Mouse (Mus musculus) neural tube, embryonic 15.5 days (tissue): ENCODE measurements around the gene Ugcg. TPM values are rescaled to one million over a fixed set of nuclear protein-coding genes. Genes with fewer than 3 reads are reported as not detected.

Source experiments
- ATAC-seq: fragments of 200-750 bp; cut with Nextera tagmentation; 2 replicates; pipeline ENCODE4 v1.8.0; 2017; ENCODE audit warnings: mild to moderate bottlenecking, moderate TSS enrichment, moderate library complexity; ENCODE audit not compliant: low FRiP score
- H3K27ac ChIP-seq: fragments of 300-500 bp; sonication (generic); replicated peaks from 2 replicates; pipeline ENCODE4 v1.5.1; 2015; ENCODE audit warnings: mild to moderate bottlenecking, inconsistent platforms
- H3K27me3 ChIP-seq: fragments of 300-500 bp; sonication (generic); replicated peaks from 2 replicates; pipeline ENCODE4 v1.6.1; 2015; ENCODE audit warnings: inconsistent platforms
- H3K36me3 ChIP-seq: fragments of 300-500 bp; sonication (generic); 2 replicates; pipeline ENCODE4 v1.6.1; 2015; ENCODE audit warnings: inconsistent platforms
- H3K4me1 ChIP-seq: fragments of 300-500 bp; sonication (generic); 2 replicates; pipeline ENCODE4 v1.6.1; 2015; ENCODE audit warnings: inconsistent platforms
- H3K4me2 ChIP-seq: fragments of 300-500 bp; sonication (generic); 2 replicates; pipeline ENCODE4 v1.6.1; 2015; ENCODE audit warnings: inconsistent platforms, mild to moderate bottlenecking, moderate library complexity
- H3K4me3 ChIP-seq: fragments of 300-500 bp; sonication (generic); replicated peaks from 2 replicates; pipeline ENCODE4 v1.5.1; 2015; ENCODE audit warnings: mild to moderate bottlenecking, inconsistent platforms
- H3K9ac ChIP-seq: fragments of 300-500 bp; sonication (generic); replicated peaks from 2 replicates; pipeline ENCODE4 v1.6.1; 2015; ENCODE audit warnings: mild to moderate bottlenecking, inconsistent platforms
- H3K9me3 ChIP-seq: fragments of 300-500 bp; sonication (generic); replicated peaks from 2 replicates; pipeline ENCODE4 v1.6.1; 2016; ENCODE audit warnings: inconsistent platforms
- WGBS: fragments of 180-500 bp; shearing (Covaris S2); methylation state at CpG from one replicate; pipeline ENCODE4 v1.1.7; 2015; ENCODE audit warnings: mixed read lengths; 5-methylcytosine and 5-hydroxymethylcytosine counted together
- polyA plus RNA-seq: library from polyadenylated mRNA; unstranded; fragments of >200 nt; fragmentation: Nextera tagmentation; extraction: Ambion mirVana; gene quantifications from 2 replicates; pipeline ENCODE4 v1.2.1, GENCODE M21; 2015

Ugcg gene
- polyA plus RNA-seq, 1 experiment from 2014 or later = 16.7 TPM

- Histone ChIP-seq H3K9me3 (no peaks in the 10 kb centered on the region), H3K9ac (no peak overlapping the region), H3K4me2 (no peak overlapping the region), H3K27me3 (no peaks in the 10 kb centered on the region), H3K4me1 (no peaks in the 10 kb centered on the region), H3K4me3 (no peak overlapping the region), H3K27ac (no peak overlapping the region), H3K36me3 (no peaks in the 10 kb centered on the region)
- no peak for ATAC-seq
- WGBS = 92% methylated on average over 8 of the region's 10 CpGs
Measured at GRCm38 (mm10) chr4:59234014-59234413, 45.0 kb downstream of the Ugcg start.

GRCm38 (mm10) chr4:59234451-59235216 lies 45.6 kb downstream of the Ugcg start:
- H3K4me2 ChIP-seq = no peak overlapping the region
- 90% methylated on average over 23 of the region's 23 CpGs for WGBS
- no peak overlapping the region for H3K9ac ChIP-seq
- H3K27ac ChIP-seq = no peak overlapping the region
- ATAC-seq = no peak
- H3K4me1 ChIP-seq = no peaks in the 10 kb centered on the region
- no peaks in the 10 kb centered on the region for H3K27me3 ChIP-seq
- H3K9me3 ChIP-seq = no peaks in the 10 kb centered on the region
- no peak overlapping the region for H3K4me3 ChIP-seq
- no peaks in the 10 kb centered on the region for H3K36me3 ChIP-seq

GRCm38 (mm10) chr4:59236362-59236761 lies 47.3 kb downstream of the Ugcg start:
- no peaks in the 10 kb centered on the region for H3K9me3 ChIP-seq

GRCm38 (mm10) chr4:59238641-59239311 lies 49.7 kb downstream of the Ugcg start:
- no peaks in the 10 kb centered on the region for H3K9me3 ChIP-seq
- no peak overlapping the region for H3K27ac ChIP-seq
- H3K9ac ChIP-seq = no peak overlapping the region
- 77% methylated on average over 9 of the region's 9 CpGs for WGBS
- H3K4me1 ChIP-seq = no peaks in the 10 kb centered on the region
- H3K36me3 ChIP-seq = no peaks in the 10 kb centered on the region
- no peaks in the 10 kb centered on the region for H3K27me3 ChIP-seq
- H3K4me2 ChIP-seq = no peak overlapping the region
- no peak overlapping the region for H3K4me3 ChIP-seq
- no peak for ATAC-seq

More at GRCm38 (mm10) chr4:59236362-59236761, 47.3 kb downstream of the Ugcg start:
- Histone ChIP-seq H3K36me3 (no peaks in the 10 kb centered on the region), H3K9ac (no peak overlapping the region), H3K4me1 (no peaks in the 10 kb centered on the region), H3K27ac (no peak overlapping the region), H3K4me3 (no peak overlapping the region), H3K4me2 (no peak overlapping the region), H3K27me3 (no peaks in the 10 kb centered on the region)
- 85% methylated on average over 3 of the region's 3 CpGs for WGBS
- no peak for ATAC-seq

- H3K27ac ChIP-seq = no peak overlapping the region
Measured at GRCm38 (mm10) chr4:59239312-59239728, 50.3 kb downstream of the Ugcg start.

GRCm38 (mm10) chr4:59240160-59240559 lies 51.1 kb downstream of the Ugcg start:
- no peak overlapping the region for H3K4me3 ChIP-seq
- H3K27ac ChIP-seq = no peak overlapping the region
- H3K36me3 ChIP-seq = no peaks in the 10 kb centered on the region
- H3K9ac ChIP-seq = no peak overlapping the region
- H3K27me3 ChIP-seq = no peaks in the 10 kb centered on the region
- no peak overlapping the region for H3K4me2 ChIP-seq
- 94% methylated on average over 9 of the region's 9 CpGs for WGBS
- no peaks in the 10 kb centered on the region for H3K4me1 ChIP-seq
- no peak for ATAC-seq
- no peaks in the 10 kb centered on the region for H3K9me3 ChIP-seq

More at GRCm38 (mm10) chr4:59239312-59239728, 50.3 kb downstream of the Ugcg start:
- 59% methylated on average over 9 of the region's 9 CpGs for WGBS
- Histone ChIP-seq H3K4me3 (no peak overlapping the region), H3K9ac (no peak overlapping the region), H3K4me1 (no peaks in the 10 kb centered on the region), H3K9me3 (no peaks in the 10 kb centered on the region), H3K36me3 (no peaks in the 10 kb centered on the region), H3K4me2 (no peak overlapping the region), H3K27me3 (no peaks in the 10 kb centered on the region)
- no peak for ATAC-seq

GRCm38 (mm10) chr4:59241096-59241495 lies 52.0 kb downstream of the Ugcg start:
- no peaks in the 10 kb centered on the region for H3K9me3 ChIP-seq
- WGBS = 95% methylated on average over 4 of the region's 4 CpGs
- no peak for ATAC-seq

GRCm38 (mm10) chr4:59242221-59242620 lies 53.2 kb downstream of the Ugcg start:
- H3K4me2 ChIP-seq = no peak overlapping the region
- no peaks in the 10 kb centered on the region for H3K4me1 ChIP-seq
- H3K9ac ChIP-seq = no peak overlapping the region
- WGBS = 95% methylated on average over 3 of the region's 3 CpGs
- H3K36me3 ChIP-seq = no peaks in the 10 kb centered on the region
- H3K27ac ChIP-seq = no peak overlapping the region
- H3K27me3 ChIP-seq = no peaks in the 10 kb centered on the region
- no peak overlapping the region for H3K4me3 ChIP-seq
- no peak for ATAC-seq
- no peaks in the 10 kb centered on the region for H3K9me3 ChIP-seq

More at GRCm38 (mm10) chr4:59241096-59241495, 52.0 kb downstream of the Ugcg start:
- H3K4me2 ChIP-seq = no peak overlapping the region
- H3K9ac ChIP-seq = no peak overlapping the region
- H3K27ac ChIP-seq = no peak overlapping the region
- H3K27me3 ChIP-seq = no peaks in the 10 kb centered on the region
- no peaks in the 10 kb centered on the region for H3K36me3 ChIP-seq
- no peaks in the 10 kb centered on the region for H3K4me1 ChIP-seq
- no peak overlapping the region for H3K4me3 ChIP-seq

- Histone ChIP-seq H3K9me3 (no peaks in the 10 kb centered on the region), H3K4me3 (no peak overlapping the region), H3K4me2 (no peak overlapping the region), H3K9ac (no peak overlapping the region), H3K4me1 (no peaks in the 10 kb centered on the region), H3K27me3 (no peaks in the 10 kb centered on the region), H3K27ac (no peak overlapping the region), H3K36me3 (no peaks in the 10 kb centered on the region)
- ATAC-seq = no peak
- 87% methylated on average over 7 of the region's 7 CpGs for WGBS
Measured at GRCm38 (mm10) chr4:59243802-59244493, 54.9 kb downstream of the Ugcg start.

- Histone ChIP-seq H3K9ac (no peak overlapping the region), H3K36me3 (no peaks in the 10 kb centered on the region)
Measured at GRCm38 (mm10) chr4:59244791-59245555, 55.9 kb downstream of the Ugcg start.

GRCm38 (mm10) chr4:59245776-59246175 lies 56.7 kb downstream of the Ugcg start:
- Histone ChIP-seq H3K27me3 (no peaks in the 10 kb centered on the region), H3K27ac (no peak overlapping the region), H3K36me3 (no peaks in the 10 kb centered on the region), H3K9ac (no peak overlapping the region), H3K4me2 (no peak overlapping the region), H3K9me3 (no peaks in the 10 kb centered on the region), H3K4me3 (no peak overlapping the region), H3K4me1 (no peaks in the 10 kb centered on the region)
- ATAC-seq = no peak
- 87% methylated on average over 4 of the region's 4 CpGs for WGBS

More at GRCm38 (mm10) chr4:59244791-59245555, 55.9 kb downstream of the Ugcg start:
- Histone ChIP-seq H3K4me3 (no peak overlapping the region), H3K4me2 (no peak overlapping the region), H3K27ac (no peak overlapping the region), H3K4me1 (no peaks in the 10 kb centered on the region), H3K9me3 (no peaks in the 10 kb centered on the region), H3K27me3 (no peaks in the 10 kb centered on the region)
- no peak for ATAC-seq
- WGBS = 85% methylated on average over 7 of the region's 7 CpGs
